Mouse (Mus musculus): ENCODE measurements around the gene Nfam1.

Nfam1 gene

DNA sequence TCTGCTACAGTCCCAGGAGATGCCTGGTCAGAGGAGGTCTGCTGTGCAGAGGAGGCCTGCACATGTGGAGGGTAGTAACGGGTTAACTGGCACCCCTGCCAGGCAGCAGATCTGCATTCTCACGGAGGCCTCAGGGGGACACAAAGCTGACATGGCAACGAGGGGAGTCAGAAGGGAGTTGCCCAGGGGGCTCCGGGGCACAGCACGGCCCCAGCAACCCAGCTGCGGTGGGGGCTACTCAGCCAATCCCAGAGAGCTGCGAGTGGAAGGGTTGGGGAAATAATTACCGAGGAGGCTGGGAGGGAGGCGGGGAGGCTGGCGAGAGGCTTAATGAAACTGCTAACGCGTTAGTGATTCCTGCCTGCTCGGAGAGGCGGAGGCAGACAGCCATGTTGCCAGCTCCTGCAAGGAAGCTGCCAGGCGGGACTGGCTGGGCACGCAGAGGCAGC, 74.8 kb downstream of the Nfam1 start:
- DNase-seq: peak; percentile 53 to 61

- no peak for DNase-seq
These were observed 76.4 kb downstream of the Nfam1 start for GRCm38 (mm10) chr15:82956721-82957120.

DNA sequence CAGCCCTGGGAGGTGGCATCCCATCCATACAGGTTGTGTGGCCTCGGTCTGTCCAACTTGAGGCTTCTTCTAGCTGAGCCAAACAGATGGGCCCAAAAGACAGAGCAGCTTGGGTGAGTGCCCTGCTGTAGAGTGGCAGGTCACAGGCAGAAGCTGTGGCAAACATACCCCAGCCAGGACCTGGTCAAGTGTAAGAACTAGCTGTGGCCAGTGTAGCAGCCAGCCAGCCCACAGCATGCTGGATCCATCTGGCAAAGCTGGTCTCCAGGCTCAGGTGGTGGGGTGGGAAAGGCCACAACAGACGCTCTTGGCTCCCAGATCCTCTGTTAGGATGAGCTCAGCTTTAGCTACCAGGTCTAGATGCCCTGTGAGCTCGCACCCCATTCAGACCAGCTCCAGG, 76.8 kb downstream of the Nfam1 start:
- peak; percentile 60 to 70 for DNase-seq

- no peak for DNase-seq
These were observed 77.8 kb downstream of the Nfam1 start for GRCm38 (mm10) chr15:82955286-82955685.

DNA sequence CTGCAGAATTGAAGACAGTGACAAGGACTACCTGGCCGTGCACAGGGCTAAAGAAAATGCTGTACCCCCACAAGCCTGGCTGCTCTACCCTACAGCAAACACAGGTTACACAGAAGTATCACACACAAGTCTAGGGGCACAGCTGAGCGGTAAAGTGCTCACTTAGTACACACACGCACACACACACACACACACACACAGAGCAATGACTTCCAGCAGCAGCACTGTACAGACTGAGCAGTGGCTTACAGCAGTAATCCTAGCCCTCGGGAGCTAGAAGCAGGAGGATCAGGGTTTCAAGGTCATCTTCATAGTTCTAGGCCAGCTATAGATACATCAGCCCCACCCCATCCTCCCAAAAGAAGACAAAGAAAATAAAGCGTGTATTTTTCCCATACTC, 79.1 kb downstream of the Nfam1 start:
- no peak for DNase-seq

GRCm38 (mm10) chr15:82953096-82953495, 80.0 kb downstream of the Nfam1 start:
- DNase-seq: no peak

GRCm38 (mm10) chr15:82952292-82952705, 80.8 kb downstream of the Nfam1 start:
- DNase-seq: no peak

GRCm38 (mm10) chr15:82950246-82950645, 82.9 kb downstream of the Nfam1 start:
- DNase-seq: no peak

DNA sequence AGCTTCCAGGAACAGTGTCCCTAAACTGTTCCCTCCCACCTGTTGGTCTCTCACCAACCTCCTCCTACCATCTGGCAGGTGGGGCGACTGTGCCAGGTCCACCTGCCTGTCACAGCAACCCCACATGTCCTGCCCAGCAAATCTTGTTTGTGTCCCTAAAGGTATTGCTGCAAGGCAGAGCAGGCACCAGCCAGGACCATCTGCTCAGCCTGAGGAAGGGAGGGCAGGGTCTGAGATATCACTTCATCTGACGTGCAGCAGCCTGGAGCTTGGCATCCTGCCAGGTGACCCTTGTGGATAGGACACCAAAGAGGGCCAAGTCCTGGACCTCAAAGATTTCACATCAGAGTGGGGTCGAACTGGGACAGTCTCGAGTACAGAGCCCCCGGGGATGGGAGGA, 85.7 kb downstream of the Nfam1 start:
- DNase-seq: peak; percentile 71 to 74

GRCm38 (mm10) chr15:82944479-82945195, 88.5 kb downstream of the Nfam1 start:
- no peak for DNase-seq
